Mouse (Mus musculus): ENCODE measurements at regions not wholly inside any gene's neighbourhood (a gene's known extent, or its start where the extent isn't known, plus 50 kb on each side); places are given as distances from the start of the nearest gene placed in this dataset.

DNA sequence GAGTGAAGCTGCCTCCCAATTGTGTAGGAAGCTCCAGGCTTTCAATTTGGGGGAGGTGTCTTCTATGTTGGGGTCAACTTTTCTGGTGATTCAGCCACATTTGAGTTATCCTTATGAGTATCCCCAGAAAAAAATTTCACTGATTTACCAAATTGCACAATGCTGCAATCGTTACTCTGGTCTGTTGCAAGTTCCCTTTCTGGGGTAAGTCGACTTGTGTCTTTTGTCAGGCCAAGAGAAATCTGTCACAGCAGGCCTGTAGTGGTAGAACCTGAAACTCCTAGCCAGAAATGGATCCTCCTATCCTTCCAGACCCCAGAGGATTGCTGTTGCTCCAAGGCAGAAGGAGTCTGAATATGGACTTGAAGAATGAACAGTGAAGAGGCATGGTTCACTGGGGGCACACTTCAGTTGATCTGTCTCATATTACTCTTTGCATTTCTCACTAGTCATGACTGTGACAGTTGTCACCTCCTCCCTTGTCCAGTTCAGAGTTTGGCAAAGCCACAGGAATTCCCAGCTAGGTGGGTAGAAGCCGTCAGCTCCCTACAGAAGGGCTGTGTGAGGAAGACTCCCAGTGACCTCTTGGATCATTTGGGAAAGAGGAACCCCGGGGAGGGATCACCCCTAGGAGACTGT, 114.6 kb upstream of the Btg1 start:
- H3K4me1 ChIP-seq (ENCODE audit: control insufficient read depth, insufficient read depth, low read length): no peaks in the 10 kb centered on the region
- H3K4me2 ChIP-seq (ENCODE audit: low read depth, low read length): no peak overlapping the region
- no peaks in the 10 kb centered on the region for H3K27me3 ChIP-seq (replicated peaks; ENCODE audit: control insufficient read depth, insufficient read depth, low read length)
- 64% methylated on average over 4 of the region's 4 CpGs for WGBS
- H3K9me3 ChIP-seq (ENCODE audit: control insufficient read depth, low read length): no peaks in the 10 kb centered on the region
- no peak overlapping the region for H3K4me3 ChIP-seq (ENCODE audit: low read depth, low read length)
- DNase-seq (ENCODE audit: low spot score) (no peak), ATAC-seq (ENCODE audit: low read depth) (no peak)
- H3K27ac ChIP-seq (replicated peaks; ENCODE audit: low read depth, low read length): no peak overlapping the region
- H3K9ac ChIP-seq (ENCODE audit: low read depth, low read length): no peak overlapping the region
- no peaks in the 10 kb centered on the region for H3K36me3 ChIP-seq (ENCODE audit: control insufficient read depth, insufficient read depth, low read length)

DNA sequence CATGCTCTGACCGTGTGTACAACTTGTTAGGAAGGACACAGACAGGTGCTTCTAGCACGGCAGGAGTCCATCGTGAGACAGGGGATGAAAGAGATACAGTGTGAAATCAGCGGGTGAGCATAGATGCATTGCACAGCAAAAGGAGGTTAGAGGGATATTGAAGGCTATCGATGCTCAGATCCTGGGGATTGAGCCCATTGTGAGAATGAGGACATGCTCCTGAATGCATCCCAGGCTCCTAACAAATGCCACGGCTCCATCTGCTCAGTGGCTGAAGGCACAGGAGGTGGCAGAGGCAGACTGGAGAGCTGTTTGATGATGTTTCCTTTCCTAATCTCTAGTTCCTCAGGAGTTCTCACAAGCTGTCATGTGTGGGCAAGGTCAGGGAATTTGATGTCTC, 114.1 kb upstream of the Btg1 start:
- Histone ChIP-seq H3K9ac (ENCODE audit: low read depth, low read length) (no peak overlapping the region), H3K9me3 (ENCODE audit: control insufficient read depth, low read length) (no peaks in the 10 kb centered on the region), H3K27me3 (replicated peaks; ENCODE audit: control insufficient read depth, insufficient read depth, low read length) (no peaks in the 10 kb centered on the region), H3K4me3 (ENCODE audit: low read depth, low read length) (no peak overlapping the region), H3K4me1 (ENCODE audit: control insufficient read depth, insufficient read depth, low read length) (no peaks in the 10 kb centered on the region), H3K36me3 (ENCODE audit: control insufficient read depth, insufficient read depth, low read length) (no peaks in the 10 kb centered on the region), H3K4me2 (ENCODE audit: low read depth, low read length) (no peak overlapping the region), H3K27ac (replicated peaks; ENCODE audit: low read depth, low read length) (no peak overlapping the region)
- DNase-seq (ENCODE audit: low spot score) (no peak), ATAC-seq (ENCODE audit: low read depth) (no peak)
- WGBS: 64% methylated on average over 6 of the region's 6 CpGs

DNA sequence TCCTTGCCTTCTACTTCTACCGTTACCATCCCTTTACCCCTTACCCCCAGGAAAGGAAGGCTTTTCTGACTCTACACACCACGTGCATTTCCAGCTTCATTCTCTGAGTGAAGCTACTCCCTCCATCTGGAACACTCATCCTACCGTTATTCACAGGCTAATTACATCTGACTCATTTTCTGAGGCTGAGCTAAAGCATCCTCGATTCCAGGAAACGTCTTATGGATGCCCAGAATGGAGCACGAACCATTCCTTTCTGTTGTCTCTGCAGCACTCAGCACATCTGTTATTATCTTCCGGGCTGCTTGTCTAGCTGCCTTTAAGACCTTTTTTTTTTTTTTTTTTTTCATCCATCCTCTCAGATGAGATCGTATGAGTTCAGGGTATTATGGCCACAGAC, 112.5 kb upstream of the Btg1 start:
- ATAC-seq (ENCODE audit: low read depth): no peak
- Histone ChIP-seq H3K9ac (ENCODE audit: low read depth, low read length) (no peak overlapping the region), H3K9me3 (ENCODE audit: control insufficient read depth, low read length) (no peaks in the 10 kb centered on the region), H3K4me2 (ENCODE audit: low read depth, low read length) (no peak overlapping the region), H3K36me3 (ENCODE audit: control insufficient read depth, insufficient read depth, low read length) (no peaks in the 10 kb centered on the region), H3K4me3 (ENCODE audit: low read depth, low read length) (no peak overlapping the region), H3K27me3 (replicated peaks; ENCODE audit: control insufficient read depth, insufficient read depth, low read length) (no peaks in the 10 kb centered on the region), H3K4me1 (ENCODE audit: control insufficient read depth, insufficient read depth, low read length) (no peaks in the 10 kb centered on the region), H3K27ac (replicated peaks; ENCODE audit: low read depth, low read length) (no peak overlapping the region)
- no peak for DNase-seq (ENCODE audit: low spot score)
- WGBS: 70% methylated on average over 8 of the region's 8 CpGs

DNA sequence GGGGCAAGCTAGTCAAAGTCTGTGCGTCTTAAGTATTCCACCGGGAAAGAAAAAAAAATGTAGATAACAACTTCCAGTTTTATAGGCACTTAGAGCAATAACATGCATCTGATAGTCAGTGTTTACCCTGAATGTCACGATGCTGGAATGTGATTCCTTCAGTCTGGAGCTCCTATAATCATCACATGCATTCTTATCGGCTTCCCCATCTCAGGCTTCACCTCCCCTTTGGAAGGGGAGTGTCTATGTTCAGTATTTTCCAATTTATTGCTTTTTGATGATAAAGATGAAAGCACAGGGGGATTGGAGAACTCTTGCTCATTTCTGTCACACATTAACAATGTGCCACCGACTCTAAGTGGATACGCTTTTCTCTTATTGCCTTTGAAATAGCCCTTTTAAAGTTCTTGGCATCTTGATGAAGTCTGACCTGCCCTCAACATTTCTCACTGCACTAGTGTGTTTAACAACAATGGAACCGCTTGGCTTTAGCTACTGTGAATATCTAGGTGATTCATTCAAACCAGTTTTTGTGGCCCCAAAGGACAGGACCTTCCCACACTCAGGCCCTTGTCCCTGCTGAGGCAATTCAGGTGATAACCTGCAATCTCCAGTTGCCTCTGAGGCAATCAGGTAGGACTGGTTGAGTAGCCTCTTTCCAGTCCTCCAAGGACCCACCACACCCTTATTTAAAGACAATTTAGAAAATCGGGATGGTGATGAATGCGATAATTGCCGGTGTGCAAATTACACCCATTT, 101.5 kb upstream of the Btg1 start:
- H3K4me2 ChIP-seq (ENCODE audit: low read depth, low read length): no peak overlapping the region
- 75% methylated on average over 10 of the region's 10 CpGs for WGBS
- no peak overlapping the region for H3K4me3 ChIP-seq (ENCODE audit: low read depth, low read length)
- H3K36me3 ChIP-seq (ENCODE audit: control insufficient read depth, insufficient read depth, low read length): no peaks in the 10 kb centered on the region
- peaks cover 11% of the 10 kb centered on the region for H3K4me1 ChIP-seq (ENCODE audit: control insufficient read depth, insufficient read depth, low read length)
- DNase-seq (ENCODE audit: low spot score): no peak
- no peaks in the 10 kb centered on the region for H3K9me3 ChIP-seq (ENCODE audit: control insufficient read depth, low read length)
- no peak for ATAC-seq (ENCODE audit: low read depth)
- H3K27me3 ChIP-seq (replicated peaks; ENCODE audit: control insufficient read depth, insufficient read depth, low read length): no peaks in the 10 kb centered on the region
- H3K9ac ChIP-seq (ENCODE audit: low read depth, low read length): no peak overlapping the region
- H3K27ac ChIP-seq (replicated peaks; ENCODE audit: low read depth, low read length): no peak overlapping the region

DNA sequence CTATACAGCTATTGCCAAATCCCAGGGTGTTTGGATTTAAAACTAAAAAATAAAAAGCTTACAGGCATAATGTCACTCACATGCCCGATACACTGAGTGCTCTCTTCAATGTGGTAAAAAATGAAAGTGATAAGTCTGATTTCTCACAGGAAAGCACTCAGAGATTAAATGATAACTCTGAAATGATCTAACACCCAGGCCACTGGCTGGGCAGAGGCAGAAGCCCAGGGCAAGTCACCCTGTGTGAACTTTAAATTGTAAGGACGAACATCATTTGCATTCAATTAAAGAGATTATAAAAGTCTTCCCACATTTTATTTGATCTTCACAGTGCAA, 100.9 kb upstream of the Btg1 start:
- Histone ChIP-seq H3K36me3 (ENCODE audit: control insufficient read depth, insufficient read depth, low read length) (no peaks in the 10 kb centered on the region), H3K4me2 (ENCODE audit: low read depth, low read length) (no peak overlapping the region), H3K27me3 (replicated peaks; ENCODE audit: control insufficient read depth, insufficient read depth, low read length) (no peaks in the 10 kb centered on the region), H3K27ac (replicated peaks; ENCODE audit: low read depth, low read length) (no peak overlapping the region), H3K4me3 (ENCODE audit: low read depth, low read length) (no peak overlapping the region), H3K9ac (ENCODE audit: low read depth, low read length) (no peak overlapping the region), H3K4me1 (ENCODE audit: control insufficient read depth, insufficient read depth, low read length) (peaks cover 11% of the 10 kb centered on the region), H3K9me3 (ENCODE audit: control insufficient read depth, low read length) (no peaks in the 10 kb centered on the region)
- no peak for DNase-seq (ENCODE audit: low spot score)
- WGBS: 74% methylated on average over 2 of the region's 2 CpGs
- no peak for ATAC-seq (ENCODE audit: low read depth)

DNA sequence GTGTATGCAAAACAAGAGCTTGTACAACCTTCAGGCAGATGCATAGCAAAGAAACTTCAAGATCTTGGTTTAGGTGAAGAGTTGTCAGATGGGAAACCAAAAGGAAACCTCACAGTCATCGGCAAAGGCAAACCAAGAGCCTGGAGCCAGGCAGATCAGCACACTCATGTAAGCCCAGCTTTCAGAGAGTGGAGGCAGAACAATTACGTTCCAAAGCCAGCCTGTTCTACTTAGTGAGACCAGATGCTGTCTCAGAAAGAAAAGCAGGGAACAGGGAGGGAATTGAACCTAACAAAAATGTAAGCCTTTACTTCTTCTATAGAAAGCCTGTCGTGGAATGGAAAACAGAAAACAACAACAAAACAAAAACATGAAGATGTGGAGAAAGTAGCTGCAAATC, 97.4 kb upstream of the Btg1 start:
- DNase-seq (ENCODE audit: low spot score) (peak; percentile 63), ATAC-seq (ENCODE audit: low read depth) (no peak)
- H3K27me3 ChIP-seq (replicated peaks; ENCODE audit: control insufficient read depth, insufficient read depth, low read length): no peaks in the 10 kb centered on the region
- H3K4me3 ChIP-seq (ENCODE audit: low read depth, low read length): no peak overlapping the region
- no peak overlapping the region for H3K9ac ChIP-seq (ENCODE audit: low read depth, low read length)
- no peak overlapping the region for H3K27ac ChIP-seq (replicated peaks; ENCODE audit: low read depth, low read length)
- peaks cover 13% of the 10 kb centered on the region for H3K4me1 ChIP-seq (ENCODE audit: control insufficient read depth, insufficient read depth, low read length)
- 40% methylated on average over 3 of the region's 3 CpGs for WGBS
- H3K36me3 ChIP-seq (ENCODE audit: control insufficient read depth, insufficient read depth, low read length): no peaks in the 10 kb centered on the region
- H3K9me3 ChIP-seq (ENCODE audit: control insufficient read depth, low read length): no peaks in the 10 kb centered on the region
- H3K4me2 ChIP-seq (ENCODE audit: low read depth, low read length): no peak overlapping the region

DNA sequence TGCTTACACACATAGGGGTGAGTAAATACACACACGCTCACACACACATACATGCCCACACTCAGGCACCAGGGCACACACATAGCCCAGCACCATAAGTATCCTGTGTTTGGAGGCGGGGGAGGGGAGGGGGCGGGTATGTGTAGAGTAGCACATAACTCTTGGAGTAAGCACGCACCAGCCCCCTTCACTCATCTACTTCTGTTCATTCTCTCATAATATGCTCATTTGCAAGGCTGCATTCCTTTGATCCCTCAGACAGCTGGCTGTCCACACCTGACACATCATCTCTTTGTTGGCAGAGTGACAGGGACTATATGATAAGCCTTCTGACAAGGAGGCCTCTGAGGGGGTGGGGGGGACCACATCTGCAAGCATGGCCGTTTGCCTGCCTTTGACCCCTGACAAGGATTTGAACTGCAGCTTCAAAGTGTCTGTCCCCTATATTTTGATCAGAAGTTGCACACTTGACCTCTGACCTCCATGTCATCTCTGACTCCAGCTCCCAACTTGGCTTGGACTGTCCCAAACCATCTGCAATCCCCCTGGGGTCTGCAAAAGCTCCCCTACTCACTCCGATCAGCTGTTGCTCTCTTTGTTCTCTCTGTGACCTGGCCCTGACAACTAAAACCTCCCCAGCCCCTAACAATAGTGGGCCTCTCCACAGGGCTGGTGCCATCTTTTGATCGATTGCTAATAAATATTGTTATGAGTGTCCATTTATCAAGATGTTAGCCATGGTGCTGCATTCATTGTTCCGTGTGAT, 95.6 kb upstream of the Btg1 start:
- Histone ChIP-seq H3K36me3 (ENCODE audit: control insufficient read depth, insufficient read depth, low read length) (no peaks in the 10 kb centered on the region), H3K4me1 (ENCODE audit: control insufficient read depth, insufficient read depth, low read length) (peaks cover 14% of the 10 kb centered on the region), H3K27ac (replicated peaks; ENCODE audit: low read depth, low read length) (no peak overlapping the region), H3K4me3 (ENCODE audit: low read depth, low read length) (no peak overlapping the region), H3K4me2 (ENCODE audit: low read depth, low read length) (no peak overlapping the region), H3K9me3 (ENCODE audit: control insufficient read depth, low read length) (no peaks in the 10 kb centered on the region), H3K9ac (ENCODE audit: low read depth, low read length) (no peak overlapping the region), H3K27me3 (replicated peaks; ENCODE audit: control insufficient read depth, insufficient read depth, low read length) (no peaks in the 10 kb centered on the region)
- WGBS: 66% methylated on average over 8 of the region's 8 CpGs
- ATAC-seq (ENCODE audit: low read depth): peak; percentile 72
- DNase-seq (ENCODE audit: low spot score): peak; percentile 69

DNA sequence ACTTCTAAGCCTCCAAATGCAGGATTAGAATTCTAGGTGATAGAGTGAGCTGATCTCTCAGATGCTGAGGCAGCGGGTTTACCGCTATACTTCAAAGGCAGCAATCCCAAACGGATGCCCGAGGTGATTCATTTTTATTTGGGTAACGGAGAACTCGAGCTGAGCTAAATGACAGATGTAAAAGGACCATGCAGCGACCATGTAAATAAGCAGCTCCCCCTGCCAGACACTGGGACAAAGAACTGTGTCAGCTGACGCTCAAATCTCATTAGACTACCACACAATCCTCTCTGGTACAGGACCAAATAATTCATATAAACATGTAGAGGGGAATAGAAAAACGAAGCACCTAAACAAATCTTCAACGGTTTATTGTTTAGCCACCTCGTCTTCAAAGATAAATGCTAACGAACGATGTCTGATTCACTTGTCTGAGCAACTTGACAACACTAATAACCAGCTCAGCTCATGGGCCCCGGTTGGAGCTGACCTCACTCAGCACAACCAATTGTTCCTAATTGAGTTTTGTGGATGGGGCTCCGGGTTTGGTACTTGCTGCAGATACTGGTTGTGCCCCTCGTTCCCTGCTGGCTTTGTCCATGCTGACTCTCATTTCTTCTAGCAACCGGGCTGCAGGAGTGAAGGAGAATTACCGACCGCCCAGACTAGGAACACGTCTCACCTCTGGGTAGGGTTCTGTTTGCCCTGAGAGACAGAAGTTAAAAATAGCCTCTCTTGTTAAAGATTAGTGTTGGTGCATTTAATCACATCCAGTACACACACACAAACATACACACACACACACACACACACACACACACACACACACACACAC, 92.6 kb upstream of the Btg1 start:
- 48% methylated on average over 20 of the region's 20 CpGs for WGBS
- Histone ChIP-seq H3K4me1 (ENCODE audit: control insufficient read depth, insufficient read depth, low read length) (peaks cover 9% of the 10 kb centered on the region), H3K4me3 (ENCODE audit: low read depth, low read length) (no peak overlapping the region), H3K9ac (ENCODE audit: low read depth, low read length) (no peak overlapping the region), H3K9me3 (ENCODE audit: control insufficient read depth, low read length) (no peaks in the 10 kb centered on the region), H3K36me3 (ENCODE audit: control insufficient read depth, insufficient read depth, low read length) (no peaks in the 10 kb centered on the region), H3K27ac (replicated peaks; ENCODE audit: low read depth, low read length) (no peak overlapping the region), H3K4me2 (ENCODE audit: low read depth, low read length) (peak overlapping the region; percentile 4; the same call in 1 of the 2 replicates), H3K27me3 (replicated peaks; ENCODE audit: control insufficient read depth, insufficient read depth, low read length) (no peaks in the 10 kb centered on the region)
- peak; percentile 33 for DNase-seq (ENCODE audit: low spot score)
- ATAC-seq (ENCODE audit: low read depth): no peak; the same call in 1 of the 2 replicates
